Mouse (Mus musculus) heart, embryonic 14.5 days (tissue): Measurements from ENCODE around the gene Hacd2. TPM values are rescaled to one million over a fixed set of nuclear protein-coding genes. Genes with fewer than 3 reads are reported as not detected.

Source experiments
- ATAC-seq: fragments of 200-750 bp; cut with Nextera tagmentation; 2 replicates; pipeline ENCODE4 v1.8.0; 2017; ENCODE audit warnings: low read depth, moderate TSS enrichment; ENCODE audit not compliant: insufficient number of reproducible peaks, insufficient read depth, low FRiP score
- H3K27ac ChIP-seq, 2 experiments: fragments of 200-500 bp in 1 of 2; fragments of 300-500 bp in 1 of 2; sonication (generic) in 1 of 2; replicated peaks in 1 of 2; 2 replicates each; pipeline ENCODE4 v1.5.1; 2012 to 2014; ENCODE audit warnings: low read depth in 2 of 2, low read length in 2 of 2, control low read depth in 1 of 2, mild to moderate bottlenecking in 1 of 2, mixed read lengths in 1 of 2; ENCODE audit not compliant: control insufficient read depth in 1 of 2, insufficient read depth in 1 of 2
- H3K27me3 ChIP-seq: fragments of 300-500 bp; sonication (generic); 2 replicates; pipeline ENCODE4 v1.6.1; 2014; ENCODE audit warnings: mild to moderate bottlenecking, low read length, control low read depth; ENCODE audit not compliant: control insufficient read depth, insufficient read depth
- H3K36me3 ChIP-seq: fragments of 300-500 bp; sonication (generic); 2 replicates; pipeline ENCODE4 v1.6.1; 2014; ENCODE audit warnings: mild to moderate bottlenecking, control low read depth, low read length, mixed read lengths; ENCODE audit not compliant: control insufficient read depth, insufficient read depth
- H3K4me1 ChIP-seq, 2 experiments: fragments of 200-500 bp in 1 of 2; fragments of 300-500 bp in 1 of 2; sonication (generic) in 1 of 2; 2 replicates each; pipeline ENCODE4 v1.6.1; 2012 to 2014; ENCODE audit warnings: low read length in 2 of 2, control low read depth in 1 of 2, mixed read lengths in 1 of 2; ENCODE audit not compliant: control insufficient read depth in 2 of 2, insufficient read depth in 2 of 2
- H3K4me2 ChIP-seq: fragments of 300-500 bp; sonication (generic); 2 replicates; pipeline ENCODE4 v1.6.1; 2014; ENCODE audit warnings: mild to moderate bottlenecking, low read length
- H3K4me3 ChIP-seq, 2 experiments: fragments of 200-500 bp in 1 of 2; fragments of 300-500 bp in 1 of 2; sonication (generic) in 1 of 2; 2 replicates each; pipeline ENCODE4 v1.5.1; 2012 to 2014; ENCODE audit warnings: low read length in 2 of 2, mild to moderate bottlenecking in 2 of 2, control low read depth in 1 of 2, low read depth in 1 of 2, moderate library complexity in 1 of 2; ENCODE audit not compliant: control insufficient read depth in 1 of 2, insufficient read depth in 1 of 2
- H3K9ac ChIP-seq: fragments of 300-500 bp; sonication (generic); 2 replicates; pipeline ENCODE4 v1.6.1; 2014; ENCODE audit warnings: mild to moderate bottlenecking, low read length
- H3K9me3 ChIP-seq: fragments of 300-500 bp; sonication (generic); 2 replicates; pipeline ENCODE4 v1.6.1; 2016; ENCODE audit warnings: low read length, control low read depth; ENCODE audit not compliant: control insufficient read depth
- WGBS: fragments of 180-500 bp; shearing (Covaris S2); extraction: QIAGEN DNeasy Blood & Tissue Kit; methylation state at CpG from one replicate; pipeline ENCODE4 v1.1.7; 2014; 5-methylcytosine and 5-hydroxymethylcytosine counted together
- polyA plus RNA-seq: library from polyadenylated mRNA; unstranded; fragments of >200 nt; fragmentation: Nextera tagmentation; extraction: Ambion mirVana; gene quantifications from 2 replicates; pipeline ENCODE4 v1.2.1, GENCODE M21; 2014

Hacd2 gene
- polyA plus RNA-seq, 1 experiment from 2014 or later = 32.9 TPM

- Histone ChIP-seq H3K27ac (no peak overlapping the region), H3K36me3 (peaks cover 21% of the 10 kb centered on the region), H3K4me2 (no peak overlapping the region), H3K27me3 (no peaks in the 10 kb centered on the region; the same call in 1 of the 2 replicates), H3K4me3 (no peak overlapping the region), H3K4me1 (peaks cover 0 to 6% of the 10 kb centered on the region in 2 experiments; a peak in 1 of 4 replicates), H3K9me3 (no peaks in the 10 kb centered on the region), H3K9ac (no peak overlapping the region)
- WGBS = 89% methylated on average over 5 of the region's 5 CpGs
- ATAC-seq = no peak
Measured at GRCm38 (mm10) chr16:35024300-35024699, 2.1 kb downstream of the Hacd2 start.

GRCm38 (mm10) chr16:35025347-35025746 is 3.1 kb downstream of the Hacd2 start:
- peaks cover 0 to 6% of the 10 kb centered on the region in 2 experiments; a peak in 1 of 4 replicates for H3K4me1 ChIP-seq
- peaks cover 24% of the 10 kb centered on the region for H3K36me3 ChIP-seq
- no peak overlapping the region for H3K9ac ChIP-seq
- WGBS = 92% methylated on average over 4 of the region's 4 CpGs
- H3K4me2 ChIP-seq = no peak overlapping the region
- H3K27me3 ChIP-seq = no peaks in the 10 kb centered on the region; the same call in 1 of the 2 replicates
- no peak overlapping the region for H3K4me3 ChIP-seq
- no peak for ATAC-seq
- no peak overlapping the region for H3K27ac ChIP-seq
- H3K9me3 ChIP-seq = no peaks in the 10 kb centered on the region

- Histone ChIP-seq H3K36me3 (peaks cover 23% of the 10 kb centered on the region), H3K27me3 (no peaks in the 10 kb centered on the region), H3K9me3 (no peaks in the 10 kb centered on the region), H3K4me1 (peaks cover 0 to 8% of the 10 kb centered on the region in 2 experiments; a peak in 2 of 4 replicates), H3K4me2 (no peak overlapping the region), H3K4me3 (no peak overlapping the region), H3K9ac (no peak overlapping the region), H3K27ac (no peak overlapping the region)
- 75% methylated on average over 3 of the region's 3 CpGs for WGBS
- ATAC-seq = no peak
Measured at GRCm38 (mm10) chr16:35033241-35033640, 11.0 kb downstream of the Hacd2 start.

GRCm38 (mm10) chr16:35033809-35034577 is 11.8 kb downstream of the Hacd2 start:
- Histone ChIP-seq H3K27me3 (no peaks in the 10 kb centered on the region), H3K4me3 (no peak overlapping the region), H3K9me3 (no peaks in the 10 kb centered on the region), H3K27ac (no peak overlapping the region), H3K4me2 (no peak overlapping the region), H3K36me3 (peaks cover 16% of the 10 kb centered on the region), H3K9ac (no peak overlapping the region), H3K4me1 (peaks cover 0 to 9% of the 10 kb centered on the region in 2 experiments; a peak in 2 of 4 replicates)
- 72% methylated on average over 8 of the region's 8 CpGs for WGBS
- ATAC-seq = no peak

- Histone ChIP-seq H3K9ac (no peak overlapping the region), H3K9me3 (no peaks in the 10 kb centered on the region), H3K4me3 (no peak overlapping the region), H3K4me1 (peaks cover 0 to 9% of the 10 kb centered on the region in 2 experiments; a peak in 2 of 4 replicates), H3K27me3 (no peaks in the 10 kb centered on the region), H3K36me3 (peaks cover 15% of the 10 kb centered on the region; the same call in 1 of the 2 replicates), H3K4me2 (no peak overlapping the region), H3K27ac (no peak overlapping the region)
- 86% methylated on average over 5 of the region's 5 CpGs for WGBS
- ATAC-seq = no peak
Measured at GRCm38 (mm10) chr16:35034971-35035370, 12.7 kb downstream of the Hacd2 start.

GRCm38 (mm10) chr16:35036754-35037153 is 14.5 kb downstream of the Hacd2 start:
- no peak overlapping the region for H3K27ac ChIP-seq
- no peaks in the 10 kb centered on the region for H3K9me3 ChIP-seq
- H3K4me3 ChIP-seq = no peak overlapping the region
- H3K9ac ChIP-seq = no peak overlapping the region
- no peaks in the 10 kb centered on the region for H3K27me3 ChIP-seq
- H3K36me3 ChIP-seq = peaks cover 25% of the 10 kb centered on the region; the same call in 1 of the 2 replicates
- no peak overlapping the region for H3K4me2 ChIP-seq
- peaks cover 0 to 3% of the 10 kb centered on the region in 2 experiments; a peak in 1 of 4 replicates for H3K4me1 ChIP-seq
- no peak for ATAC-seq
- WGBS = 86% methylated on average over 5 of the region's 5 CpGs

GRCm38 (mm10) chr16:35038343-35039057 is 16.3 kb downstream of the Hacd2 start:
- no peak for ATAC-seq
- Histone ChIP-seq H3K4me1 (peaks cover 0 to 3% of the 10 kb centered on the region in 2 experiments; a peak in 1 of 4 replicates), H3K9ac (no peak overlapping the region), H3K27me3 (no peaks in the 10 kb centered on the region), H3K36me3 (peaks cover 23% of the 10 kb centered on the region; the same call in 1 of the 2 replicates), H3K9me3 (no peaks in the 10 kb centered on the region), H3K27ac (no peak overlapping the region), H3K4me2 (no peak overlapping the region), H3K4me3 (no peak overlapping the region)
- 32% methylated on average over 4 of the region's 4 CpGs for WGBS
